Mouse (Mus musculus) thymus, postnatal 0 days (tissue): ENCODE results near the gene Spdl1. TPM values are rescaled to one million over a fixed set of nuclear protein-coding genes. Genes with fewer than 3 reads are reported as not detected.

ENCODE experiments used
- DNase-seq: peaks from one replicate; pipeline ENCODE4 v3.0.0-alpha.2; 2015; ENCODE audit warnings: low spot score
- polyA plus RNA-seq: library from polyadenylated mRNA; unstranded; fragments of >200 nt; fragmentation: Nextera tagmentation; extraction: Ambion mirVana; gene quantifications from 2 replicates; pipeline ENCODE4 v1.2.1, GENCODE M21; 2015

The Spdl1 gene
- 21.1 and 23.3 TPM in 2 replicates for polyA plus RNA-seq

GRCm38 (mm10) chr11:34833318-34834086 lies at the start of gene Spdl1:
Spdl1 (minus strand) TSS chr11:34833641.
- DNase-seq = peak; percentile 97

DNA sequence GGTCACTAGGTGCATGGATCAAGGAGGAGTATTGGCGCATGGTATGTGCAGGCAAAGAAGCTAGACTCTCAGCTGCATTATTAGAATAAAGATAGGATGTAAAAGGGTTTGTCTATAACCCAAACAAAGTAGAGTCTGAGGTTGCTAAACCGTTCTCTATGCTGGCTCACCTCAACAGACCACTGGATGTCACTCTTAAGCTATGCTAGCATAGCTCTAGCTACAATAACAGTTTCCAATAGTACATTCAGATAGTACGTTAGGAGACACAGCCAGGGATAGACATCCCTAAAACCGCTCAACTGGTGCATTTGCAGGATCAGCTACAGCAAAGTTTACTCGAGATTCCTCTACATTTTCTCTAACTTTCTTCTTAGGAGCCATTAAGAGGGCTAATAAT lies 48.1 kb upstream of the Spdl1 start:
- peak; percentile 4 for DNase-seq

- no peak for DNase-seq
These were observed 46.2 kb upstream of the Spdl1 start for GRCm38 (mm10) chr11:34879678-34880077.

GRCm38 (mm10) chr11:34873861-34874260 lies 40.4 kb upstream of the Spdl1 start:
- no peak for DNase-seq

DNA sequence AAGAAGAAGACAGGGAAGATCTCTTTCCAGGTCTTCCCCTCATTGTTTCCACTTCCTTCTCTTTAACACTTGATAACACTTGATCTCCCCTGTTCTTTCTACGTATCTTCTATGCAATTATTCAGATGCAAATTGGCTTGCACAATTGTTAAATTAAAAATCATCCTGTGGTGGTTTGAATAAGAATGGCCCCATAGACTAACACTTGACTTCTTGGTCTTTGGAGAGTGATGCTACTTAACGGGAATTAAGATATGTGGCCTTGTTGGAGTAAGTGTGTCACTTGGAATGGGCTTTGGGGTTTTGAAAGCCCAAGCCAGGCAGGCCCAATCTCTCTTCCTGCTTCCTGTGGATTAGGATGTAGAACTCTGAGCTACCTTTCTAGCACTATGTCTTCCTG lies 39.0 kb upstream of the Spdl1 start:
- DNase-seq = no peak

GRCm38 (mm10) chr11:34871991-34872390 lies 38.5 kb upstream of the Spdl1 start:
- no peak for DNase-seq

- no peak for DNase-seq
These were observed 38.0 kb upstream of the Spdl1 start for GRCm38 (mm10) chr11:34871456-34871855.

GRCm38 (mm10) chr11:34868626-34869025 lies 35.2 kb upstream of the Spdl1 start:
- DNase-seq = peak; percentile 34

GRCm38 (mm10) chr11:34865741-34866270 lies 32.4 kb upstream of the Spdl1 start:
- no peak for DNase-seq

GRCm38 (mm10) chr11:34865181-34865580 lies 31.7 kb upstream of the Spdl1 start:
- no peak for DNase-seq

- no peak for DNase-seq
These were observed 23.2 kb upstream of the Spdl1 start for GRCm38 (mm10) chr11:34856652-34857051.

DNA sequence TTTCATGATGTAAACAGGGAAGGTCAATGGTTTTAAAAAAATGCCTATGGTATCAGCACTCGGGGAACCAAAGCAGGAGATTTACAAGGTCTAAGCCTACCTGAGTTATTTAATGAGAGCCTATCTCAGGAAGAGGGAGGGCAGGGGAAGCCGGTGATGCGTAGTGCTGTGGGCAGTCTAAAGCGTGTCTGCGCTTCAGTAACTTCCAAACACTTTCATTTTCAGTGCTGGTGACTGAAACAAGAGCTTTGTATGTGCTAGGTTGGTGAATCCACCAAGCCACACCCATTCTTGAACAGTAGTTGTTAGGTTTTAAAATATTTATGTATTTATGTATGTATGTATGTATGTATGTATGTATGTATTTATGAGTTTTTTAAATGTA lies 12.8 kb upstream of the Spdl1 start:
- no peak for DNase-seq

GRCm38 (mm10) chr11:34845567-34846267 lies 12.3 kb upstream of the Spdl1 start:
- DNase-seq = no peak

DNA sequence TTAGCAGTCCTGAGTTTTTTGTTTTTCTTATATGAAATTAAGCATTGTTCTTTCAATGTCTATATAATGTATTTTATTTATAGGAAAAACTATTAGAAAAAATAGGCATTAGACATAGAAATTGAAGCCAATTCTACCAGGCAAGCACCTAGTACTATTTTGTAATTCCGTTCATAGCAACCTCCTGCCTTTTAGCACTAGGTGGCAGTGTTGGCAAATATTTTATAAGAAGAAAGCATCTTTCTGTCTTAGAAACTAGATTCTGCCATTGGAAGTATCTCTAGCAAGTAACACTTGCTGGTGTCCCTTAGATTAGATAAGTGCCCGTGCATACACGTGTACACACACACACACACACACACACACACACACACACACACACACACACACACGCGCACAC lies 10.1 kb upstream of the Spdl1 start:
- peak; percentile 70 for DNase-seq

DNA sequence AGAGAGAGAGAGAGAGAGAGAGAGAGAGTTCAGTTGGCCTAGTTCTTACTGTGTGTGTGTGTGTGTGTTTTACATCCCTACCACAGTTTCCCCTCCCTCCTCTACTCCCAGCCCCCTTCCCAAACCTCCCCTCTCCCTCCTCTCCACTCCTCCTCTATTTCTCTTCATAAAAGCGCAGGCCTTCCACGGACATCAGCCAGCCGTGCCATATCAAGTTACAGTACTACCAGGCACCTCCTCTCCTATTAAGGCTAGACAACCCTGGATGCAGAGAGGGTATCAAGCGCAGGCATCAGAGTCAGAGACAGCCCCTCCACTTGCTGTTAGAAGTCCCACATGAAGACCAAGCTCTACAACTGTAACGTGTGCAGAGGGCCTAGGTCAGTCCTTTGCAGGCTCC lies 6.8 kb upstream of the Spdl1 start:
- DNase-seq = peak; percentile 28

- DNase-seq = peak; percentile 80
These were observed 5.6 kb upstream of the Spdl1 start for GRCm38 (mm10) chr11:34839051-34839450.

DNA sequence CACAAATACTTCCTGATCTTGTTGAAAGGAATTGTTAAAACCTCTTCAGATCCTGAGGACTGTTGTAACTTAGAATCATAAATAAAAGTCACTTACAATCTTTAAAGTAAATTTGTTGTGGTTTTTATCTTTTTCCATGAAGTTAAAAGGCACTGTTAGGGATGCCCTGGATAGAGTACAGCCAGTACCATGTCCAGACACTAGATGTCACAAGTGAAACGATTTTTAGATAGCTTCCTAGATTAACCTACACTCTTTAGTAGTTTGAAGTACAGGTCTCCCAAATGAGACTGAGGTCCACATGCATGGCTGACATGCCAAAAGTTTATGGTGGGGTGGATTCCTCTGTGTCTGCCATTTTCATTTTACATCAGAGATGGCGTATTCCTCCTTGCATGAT lies 2.8 kb upstream of the Spdl1 start:
- DNase-seq = peak; percentile 55

DNA sequence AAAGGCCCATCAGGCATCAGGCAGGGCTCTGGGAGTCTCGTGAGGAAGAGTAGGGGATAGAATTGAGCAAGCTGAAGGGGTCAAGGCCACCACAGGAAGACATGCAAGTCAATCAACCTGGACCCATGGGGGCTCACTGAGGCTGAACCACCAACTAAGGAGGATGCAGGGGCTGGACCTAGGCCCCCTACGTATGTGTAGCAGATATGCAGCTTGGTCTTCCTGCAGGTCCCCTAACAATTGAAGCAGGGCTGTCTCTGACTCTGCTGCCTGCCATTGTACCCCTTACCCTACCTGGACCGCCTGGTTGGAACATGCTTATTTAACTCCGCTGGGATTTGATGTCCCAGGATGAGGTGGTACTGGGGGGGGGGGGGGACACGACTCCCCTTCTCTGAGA lies 763 bp downstream of the Spdl1 start:
- DNase-seq = peak; percentile 6

DNA sequence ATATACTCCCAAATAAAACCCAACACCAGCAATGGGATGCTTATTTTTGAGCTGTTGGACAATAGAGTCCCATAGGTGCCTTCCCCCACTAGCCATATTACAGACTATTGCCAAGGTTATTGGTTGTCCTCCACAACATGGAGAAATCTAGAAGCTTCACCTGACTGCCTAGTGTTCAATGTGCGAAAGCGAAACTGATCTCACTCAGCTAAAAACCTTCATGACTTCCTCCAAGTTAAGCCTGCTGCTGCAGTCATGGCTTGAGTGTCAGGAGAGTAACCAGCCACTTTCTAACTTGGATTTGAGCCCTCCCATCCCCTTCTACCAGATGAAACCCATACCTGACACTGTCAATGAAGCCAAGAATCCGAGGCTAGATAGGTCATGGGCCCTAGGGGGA lies 5.6 kb downstream of the Spdl1 start:
- no peak for DNase-seq

- no peak for DNase-seq
These were observed 6.5 kb downstream of the Spdl1 start for GRCm38 (mm10) chr11:34826940-34827339.

GRCm38 (mm10) chr11:34824791-34825190 lies 8.7 kb downstream of the Spdl1 start:
- no peak for DNase-seq

- DNase-seq = peak; percentile 68
These were observed 18.7 kb downstream of the Spdl1 start for GRCm38 (mm10) chr11:34814767-34815166.

DNA sequence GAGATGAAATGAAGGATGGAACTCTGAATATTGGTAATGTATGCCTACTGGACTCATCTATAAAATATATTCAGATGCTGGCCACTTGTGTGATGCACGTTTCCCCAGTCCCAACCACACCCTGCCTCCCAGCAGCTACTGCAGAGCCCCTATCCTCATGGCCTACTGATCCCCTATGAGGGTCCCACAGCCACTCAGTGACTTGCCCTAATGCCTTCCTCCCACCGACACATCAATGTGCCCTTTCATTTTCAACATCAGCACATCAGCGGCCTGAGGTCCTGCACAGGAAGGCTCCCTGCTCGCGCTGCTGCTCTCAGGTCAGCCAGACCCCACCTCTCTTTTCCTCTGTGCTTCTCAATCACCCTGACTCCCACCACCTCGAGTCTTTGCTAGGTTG lies 19.1 kb downstream of the Spdl1 start:
- no peak for DNase-seq
